Mouse (Mus musculus) left cerebral cortex, adult 2 months (tissue): Measurements from ENCODE around the gene Sdk1. TPM values are rescaled to one million over a fixed set of nuclear protein-coding genes. Genes with fewer than 3 reads are reported as not detected.
A peak's percentile ranks its signal among the peaks of the same experiment; 100 is the strongest.

Experiments used
- DNase-seq, 2 experiments: peaks; one replicate each; pipeline ENCODE4 v3.0.0; 2021 to 2022; ENCODE audit warnings: low spot score in 2 of 2, mixed read lengths in 1 of 2; ENCODE audit errors: extremely low spot score in 1 of 2
- H3K27ac ChIP-seq: fragments of 200-600 bp; 2 replicates; pipeline ENCODE4 v1.8.1; 2022
- H3K4me3 ChIP-seq: fragments of 200-600 bp; 2 replicates; pipeline ENCODE4 v1.8.1; 2022
- CTCF ChIP-seq: fragments of 200-600 bp; IDR thresholded peaks from 2 replicates; pipeline ENCODE4 v1.8.1; 2022; ENCODE audit warnings: antibody characterized with exemption, mild to moderate bottlenecking, moderate library complexity
- intact Hi-C: fragments of 180-260 bp; cut with DNase I; formaldehyde crosslinking; loops from one replicate; pipeline ENCODE4 v1.15.1; 2025
- total RNA-seq, 2 experiments: library from RNA; stranded (reverse); gene quantifications; 2 replicates each; pipeline ENCODE4 v1.2.3; 2021

The Sdk1 gene
- total RNA-seq, 2 experiments from 2014 or later: 9.4 to 9.9 TPM

DNA sequence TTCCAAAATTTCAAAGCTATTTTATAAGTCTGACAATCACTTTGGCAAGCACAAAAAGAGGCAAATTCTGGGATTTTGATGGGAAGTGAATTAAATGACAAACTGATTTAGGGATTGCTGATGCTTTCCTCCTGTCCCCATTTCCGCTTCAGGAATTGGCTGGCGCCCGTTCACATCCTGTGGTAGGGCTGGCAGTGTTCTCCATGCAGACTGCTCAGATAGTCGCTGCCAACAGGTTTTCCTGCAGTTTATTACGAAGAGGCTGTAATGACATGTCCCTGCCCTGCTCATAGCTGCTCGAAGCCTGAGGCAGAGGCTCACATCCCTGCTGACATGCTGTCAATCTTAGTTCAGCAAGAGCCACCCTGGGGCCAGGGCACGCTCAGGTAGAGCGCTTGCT is 908.3 kb downstream of the Sdk1 start:
- Histone ChIP-seq H3K4me3 (no peak overlapping the region), H3K27ac (no peak overlapping the region)
- intact Hi-C loops: no loop called here
- no peak for DNase-seq
- TF ChIP-seq CTCF: no peak

DNA sequence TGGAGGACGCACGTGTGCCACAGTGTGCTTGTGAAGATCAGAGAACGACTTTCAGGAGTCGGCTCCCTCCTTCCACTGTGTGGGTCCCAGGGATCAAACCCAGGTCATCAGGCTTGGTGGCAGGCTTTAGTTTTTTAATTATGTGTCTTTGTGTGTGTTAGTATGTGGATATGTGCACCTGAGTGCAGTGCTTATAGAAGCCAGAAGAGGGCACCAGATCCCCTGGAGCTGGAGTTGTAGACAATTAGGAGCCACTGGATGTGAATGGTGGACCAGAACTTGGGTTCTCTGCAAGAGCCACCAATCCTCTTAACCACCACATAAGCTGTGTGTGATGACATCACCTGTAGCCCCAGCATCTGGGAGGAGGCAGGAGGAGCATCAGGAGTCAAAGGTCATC is 909.5 kb downstream of the Sdk1 start:
- intact Hi-C loops: no loop called here
- H3K4me3 ChIP-seq: no peak overlapping the region
- no peak for DNase-seq
- TF ChIP-seq CTCF: no peak
- H3K27ac ChIP-seq: no peak overlapping the region

DNA sequence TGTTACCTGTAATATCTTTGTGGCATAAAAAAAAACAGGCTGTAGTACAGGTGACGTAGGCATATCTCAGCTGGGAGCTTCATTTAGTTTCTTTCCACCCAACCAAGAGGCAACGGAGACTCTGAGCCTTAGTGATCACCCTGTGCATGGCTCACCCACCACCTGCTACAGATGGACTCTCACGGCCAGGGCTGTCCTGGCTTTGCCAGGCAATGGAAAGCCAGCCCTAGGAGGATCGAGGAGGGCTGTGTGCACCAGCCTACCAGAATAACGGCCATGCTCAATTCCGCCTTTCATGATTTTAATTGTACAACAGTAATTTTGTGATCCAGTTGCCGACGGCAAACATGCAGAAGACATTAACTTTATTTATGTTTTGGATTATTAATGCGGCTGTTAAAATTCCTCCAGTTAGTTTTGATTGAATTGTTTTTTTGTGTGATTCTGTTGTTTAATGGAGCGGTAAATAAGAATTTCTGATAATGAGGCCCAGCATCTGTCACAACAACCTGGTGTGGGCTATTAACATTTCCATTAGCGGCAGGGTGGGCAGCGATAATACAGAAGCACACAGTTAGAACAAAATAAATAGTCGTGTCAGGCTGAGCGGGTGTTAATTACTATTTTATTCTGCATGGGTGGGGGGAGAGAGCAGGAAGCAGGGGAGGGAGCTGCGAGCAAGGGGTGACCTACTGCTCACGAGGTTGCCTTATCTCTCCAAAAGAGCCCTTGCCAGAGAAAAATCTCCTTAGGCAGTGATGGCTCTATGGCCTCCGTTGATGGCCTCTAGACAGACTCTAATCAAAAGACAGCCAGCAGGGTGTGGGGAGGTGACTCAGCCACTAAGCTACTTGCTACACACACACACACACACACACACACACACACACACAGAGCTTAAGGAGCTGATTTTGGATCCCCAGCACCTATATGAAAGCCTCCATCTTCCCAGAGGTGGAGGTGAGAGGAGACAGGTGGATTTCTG is 915.9 kb downstream of the Sdk1 start:
- H3K27ac ChIP-seq: no peak overlapping the region
- TF ChIP-seq CTCF: no peak
- DNase-seq: no peak
- H3K4me3 ChIP-seq: no peak overlapping the region
- intact Hi-C loops: no loop called here

DNA sequence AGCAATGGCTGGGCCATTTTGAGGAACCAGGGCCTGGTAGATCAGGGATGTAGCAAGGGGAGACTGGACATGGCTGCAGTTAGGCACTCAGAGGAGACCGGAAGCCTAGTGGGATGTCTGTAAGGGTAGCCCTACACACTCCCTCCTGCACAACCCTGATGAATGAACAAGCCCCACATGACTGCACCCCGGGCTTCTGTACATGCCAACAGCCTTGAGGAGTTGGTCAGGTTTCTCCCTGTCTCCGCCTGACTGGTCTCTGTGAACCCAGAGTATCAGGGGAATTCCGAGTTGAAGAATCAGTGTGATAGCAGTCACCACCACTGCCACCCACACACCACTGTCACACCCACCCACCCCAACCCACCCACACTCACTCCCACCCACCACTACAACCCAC is 922.2 kb downstream of the Sdk1 start:
- DNase-seq: no peak
- no peak overlapping the region for H3K27ac ChIP-seq
- no peak overlapping the region for H3K4me3 ChIP-seq
- no peak for TF ChIP-seq CTCF
- intact Hi-C loops: no loop called here

DNA sequence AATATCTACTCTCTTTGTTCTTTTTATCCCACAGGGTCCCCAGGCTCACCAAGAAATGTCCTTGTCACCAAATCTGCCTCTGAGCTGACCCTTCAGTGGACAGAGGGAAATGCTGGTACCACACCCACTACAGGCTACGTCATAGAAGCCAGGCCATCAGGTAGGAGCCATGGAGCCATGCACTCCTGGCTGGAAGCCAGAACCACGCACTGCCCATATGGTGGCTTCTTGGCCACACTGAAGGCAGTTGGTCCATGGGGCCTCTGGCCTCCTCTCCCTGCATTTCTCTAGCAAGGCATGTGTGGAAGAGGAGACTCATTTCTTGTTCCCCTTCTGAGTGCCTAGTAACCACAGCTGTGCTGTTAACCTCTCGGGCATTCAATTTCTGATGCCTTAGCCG is 932.3 kb downstream of the Sdk1 start:
- no peak overlapping the region for H3K4me3 ChIP-seq
- TF ChIP-seq CTCF: no peak
- no peak for DNase-seq
- no peak overlapping the region for H3K27ac ChIP-seq
- intact Hi-C loops: no loop called here

DNA sequence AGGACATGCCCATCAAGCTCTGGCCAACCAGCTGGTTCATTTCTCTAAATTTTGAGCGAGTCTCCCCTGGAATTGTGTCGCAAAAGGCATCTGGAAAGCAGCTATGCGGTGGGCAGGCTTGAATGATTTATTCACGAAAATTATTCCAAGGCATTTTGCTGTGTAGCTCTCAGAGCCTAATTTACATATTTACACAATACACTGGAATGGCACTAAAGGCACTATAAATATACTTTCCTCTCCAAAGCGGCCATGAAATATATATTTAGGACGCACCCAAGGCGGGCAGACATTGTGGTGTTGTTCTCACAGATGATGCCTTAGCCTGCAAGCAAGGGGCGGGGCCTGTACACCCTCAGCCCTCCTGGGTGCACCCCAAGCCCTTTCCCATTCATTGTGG is 936.9 kb downstream of the Sdk1 start:
- Histone ChIP-seq H3K27ac (peak overlapping the region; percentile 65), H3K4me3 (no peak overlapping the region)
- DNase-seq: peak; percentile 17 to 25
- intact Hi-C loops: no loop called here
- TF ChIP-seq CTCF: no peak

DNA sequence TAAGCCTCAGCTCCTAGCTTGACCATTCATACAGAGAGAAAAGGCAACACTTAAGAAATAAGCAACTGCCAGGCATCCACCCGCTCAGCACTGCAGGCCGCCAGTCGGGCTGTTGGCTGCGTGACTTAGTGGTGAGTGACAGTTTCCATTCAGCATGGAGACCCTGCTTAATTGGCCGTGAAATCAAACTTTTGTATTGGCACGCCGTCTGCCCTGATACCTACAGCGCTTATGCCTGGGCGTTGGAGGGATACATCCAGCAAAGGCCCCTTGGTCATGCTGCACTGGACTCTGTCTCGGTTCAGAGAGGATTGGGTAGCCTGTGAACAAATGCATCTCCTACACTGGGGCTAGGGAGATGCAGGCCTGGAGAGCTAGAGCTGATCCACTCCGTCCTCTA is 938.0 kb downstream of the Sdk1 start:
- Histone ChIP-seq H3K4me3 (no peak overlapping the region), H3K27ac (no peak overlapping the region)
- intact Hi-C loops: no loop called here
- TF ChIP-seq CTCF: no peak
- no peak for DNase-seq

DNA sequence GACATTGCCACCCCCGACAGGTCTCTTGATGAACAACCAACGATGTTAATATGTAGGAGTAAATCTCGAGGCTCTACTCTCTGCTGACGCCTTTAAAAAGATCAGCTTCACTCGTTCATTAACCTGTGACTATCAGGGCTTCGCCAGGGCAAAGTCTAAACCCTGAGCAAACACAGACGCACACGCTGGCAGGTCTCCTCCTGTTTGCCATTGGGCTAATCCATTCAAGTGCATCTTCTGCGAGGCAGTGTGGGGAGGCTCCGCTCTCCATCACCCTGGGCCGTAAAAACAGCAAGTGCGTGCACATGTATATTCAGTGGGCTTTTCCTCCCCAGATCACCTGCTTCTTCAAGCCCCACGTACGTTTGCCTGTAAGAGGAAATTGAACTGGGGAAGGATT is 940.6 kb downstream of the Sdk1 start:
- Histone ChIP-seq H3K27ac (no peak overlapping the region), H3K4me3 (no peak overlapping the region)
- TF ChIP-seq CTCF: no peak
- no peak for DNase-seq
- intact Hi-C loops: no loop called here

DNA sequence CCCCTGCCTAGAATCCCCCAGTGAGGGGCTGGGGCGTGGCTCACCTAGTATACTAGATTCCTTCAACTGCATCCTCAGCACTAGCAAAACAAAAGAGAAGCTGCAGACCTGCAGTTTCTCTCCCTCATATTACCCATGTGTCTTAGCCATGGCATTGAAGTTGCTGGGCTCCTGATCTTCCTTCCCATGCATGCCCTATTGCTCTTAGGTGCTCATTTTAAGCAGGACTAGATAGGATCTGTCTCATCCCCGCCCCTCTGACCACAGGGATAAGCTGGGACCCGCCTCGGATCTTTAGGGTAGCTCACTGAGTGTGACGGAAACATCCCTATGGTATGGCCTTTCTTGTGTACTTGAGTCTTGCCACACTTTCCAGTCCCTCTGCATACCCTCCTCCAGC is 947.5 kb downstream of the Sdk1 start:
- no peak for DNase-seq
- Histone ChIP-seq H3K27ac (no peak overlapping the region), H3K4me3 (no peak overlapping the region)
- intact Hi-C loops: no loop called here
- TF ChIP-seq CTCF: no peak

DNA sequence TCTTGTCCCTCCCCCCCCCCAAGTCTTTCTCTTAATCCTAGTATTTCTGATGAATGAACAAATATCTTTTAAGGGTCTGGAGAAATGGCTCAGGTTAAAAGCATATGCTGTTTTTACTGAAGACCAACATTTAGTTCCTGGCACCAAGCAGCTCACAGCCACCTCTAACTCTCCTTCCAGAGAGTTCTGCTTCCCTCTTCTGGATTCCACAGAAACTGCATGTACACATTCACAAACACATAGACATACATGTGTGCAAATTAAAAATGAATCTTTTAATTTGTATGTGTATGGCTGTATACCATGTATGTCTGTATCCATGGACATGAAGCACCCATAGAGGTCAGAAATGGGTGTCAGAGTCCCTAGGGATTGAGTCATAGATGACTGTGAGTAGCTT is 968.6 kb downstream of the Sdk1 start:
- no peak for DNase-seq
- intact Hi-C loops: no loop called here
- H3K27ac ChIP-seq: no peak overlapping the region
- TF ChIP-seq CTCF: peak; percentile 57
- H3K4me3 ChIP-seq: no peak overlapping the region

DNA sequence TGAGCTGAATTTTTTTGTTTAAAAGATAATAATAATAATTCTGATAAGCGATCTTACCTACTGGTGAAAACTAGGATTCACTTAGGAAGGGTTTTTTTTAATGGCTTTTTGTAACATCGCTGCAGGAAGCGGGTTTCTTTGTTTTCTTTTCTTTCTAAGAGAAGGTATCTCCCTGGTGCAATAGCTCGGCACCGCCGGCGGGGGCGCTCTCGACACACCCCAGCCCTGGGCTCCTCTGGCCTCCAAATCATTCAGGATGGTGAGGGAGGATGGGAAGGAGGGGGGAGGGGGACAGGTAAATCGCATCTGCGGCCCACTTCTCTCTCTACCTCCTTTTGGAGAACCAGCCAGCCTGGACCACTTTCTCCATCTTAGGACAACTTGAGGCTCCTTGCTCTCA is 971.0 kb downstream of the Sdk1 start:
- Histone ChIP-seq H3K4me3 (no peak overlapping the region), H3K27ac (no peak overlapping the region)
- peak; percentile 40 for TF ChIP-seq CTCF
- intact Hi-C loops: no loop called here
- DNase-seq: no peak

DNA sequence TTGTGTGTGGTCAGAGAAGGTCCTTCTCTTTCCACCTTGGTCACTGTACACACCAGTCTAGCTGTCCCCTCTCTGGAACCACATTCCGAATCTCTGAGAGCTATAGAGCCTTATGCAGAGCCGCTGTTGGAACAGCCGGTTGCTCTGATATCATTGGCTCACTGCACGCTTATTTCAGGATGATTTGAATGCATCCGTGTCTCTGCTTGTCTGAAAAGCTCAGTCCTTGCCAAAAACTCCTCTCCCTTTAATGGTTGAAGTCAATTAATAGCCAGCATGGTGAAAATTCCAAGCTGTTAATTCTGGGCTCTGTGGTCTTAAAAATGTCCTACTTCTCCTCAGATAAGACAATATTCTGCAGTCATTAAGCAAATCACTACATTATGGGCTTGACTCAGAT is 974.7 kb downstream of the Sdk1 start:
- Histone ChIP-seq H3K4me3 (no peak overlapping the region), H3K27ac (no peak overlapping the region)
- TF ChIP-seq CTCF: no peak
- intact Hi-C loops: no loop called here
- DNase-seq: no peak
